Mouse (Mus musculus) c-Kit-positive CD71-negative TER-119-negative erythroid progenitor cells, embryonic 14.5 days (primary cell): Measurements from ENCODE around the gene Tmem106b.

Experiments used
- DNase-seq: peaks from one replicate; pipeline ENCODE4 v3.0.0-alpha.2; 2013; ENCODE audit warnings: low read depth

The Tmem106b gene

GRCm38 (mm10) chr6:13069302-13070146, at the start of gene Tmem106b:
Gene Tmem106b (plus strand): TSS chr6:13069759.
- peak; percentile 91 for DNase-seq

DNA sequence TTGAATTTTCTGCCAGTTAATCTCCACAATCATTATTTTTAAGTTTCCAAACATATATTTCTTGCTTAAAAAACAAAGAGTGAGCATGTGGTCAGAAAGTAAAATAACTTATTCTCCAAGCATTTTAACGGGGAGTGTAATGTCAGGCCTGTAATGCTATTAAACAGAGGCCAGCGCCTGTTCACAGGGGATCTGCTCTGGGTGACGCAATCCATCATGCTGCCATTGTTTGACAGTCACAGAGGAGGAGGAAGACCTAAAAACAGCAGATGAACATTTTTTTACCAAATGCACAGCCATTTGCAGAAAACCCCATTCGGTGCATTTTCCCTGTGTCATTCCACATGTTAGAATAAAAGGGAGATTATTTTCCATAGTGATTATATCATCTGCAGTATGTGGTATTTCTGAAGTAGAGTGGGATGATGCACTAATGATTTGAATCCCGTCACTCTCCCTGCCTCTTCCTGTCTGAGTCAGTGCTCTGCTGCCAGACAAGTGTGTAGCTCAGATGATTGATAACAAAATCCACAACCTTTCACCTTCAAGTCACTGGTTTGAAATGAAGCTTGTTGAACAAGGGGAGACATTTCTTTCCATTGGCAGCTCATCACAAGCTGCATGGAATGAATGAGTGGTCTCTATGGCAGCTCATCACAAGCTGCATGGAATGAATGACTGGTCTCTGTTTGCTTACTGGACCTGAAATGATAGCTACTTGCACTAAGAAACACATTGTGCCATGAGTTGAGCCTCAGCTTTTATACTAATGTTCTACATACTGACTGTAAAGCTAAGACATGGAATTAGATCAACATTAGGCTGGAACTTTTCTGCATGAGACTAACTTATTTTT, 48.1 kb upstream of the Tmem106b start:
- no peak for DNase-seq

DNA sequence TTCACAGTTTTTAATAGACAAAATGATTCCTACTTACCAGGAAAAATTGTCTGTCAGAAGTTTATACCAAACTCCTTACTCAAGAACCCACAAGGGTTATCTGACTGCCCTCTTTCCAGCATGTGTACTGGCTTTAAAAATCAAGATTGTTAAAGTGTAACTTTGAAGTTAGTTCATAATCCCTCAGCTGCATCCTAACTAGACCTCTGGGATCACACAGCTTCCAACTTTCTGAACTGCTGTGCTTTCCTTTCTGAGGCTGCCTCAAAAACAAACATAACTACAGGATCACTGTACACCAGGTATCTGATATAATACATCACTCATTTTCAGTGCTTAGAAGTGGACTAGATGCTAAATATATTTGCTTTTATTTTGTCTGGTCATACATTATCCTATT, 39.0 kb upstream of the Tmem106b start:
- no peak for DNase-seq

- no peak for DNase-seq
Measured at GRCm38 (mm10) chr6:13030961-13031360, 38.6 kb upstream of the Tmem106b start.

DNA sequence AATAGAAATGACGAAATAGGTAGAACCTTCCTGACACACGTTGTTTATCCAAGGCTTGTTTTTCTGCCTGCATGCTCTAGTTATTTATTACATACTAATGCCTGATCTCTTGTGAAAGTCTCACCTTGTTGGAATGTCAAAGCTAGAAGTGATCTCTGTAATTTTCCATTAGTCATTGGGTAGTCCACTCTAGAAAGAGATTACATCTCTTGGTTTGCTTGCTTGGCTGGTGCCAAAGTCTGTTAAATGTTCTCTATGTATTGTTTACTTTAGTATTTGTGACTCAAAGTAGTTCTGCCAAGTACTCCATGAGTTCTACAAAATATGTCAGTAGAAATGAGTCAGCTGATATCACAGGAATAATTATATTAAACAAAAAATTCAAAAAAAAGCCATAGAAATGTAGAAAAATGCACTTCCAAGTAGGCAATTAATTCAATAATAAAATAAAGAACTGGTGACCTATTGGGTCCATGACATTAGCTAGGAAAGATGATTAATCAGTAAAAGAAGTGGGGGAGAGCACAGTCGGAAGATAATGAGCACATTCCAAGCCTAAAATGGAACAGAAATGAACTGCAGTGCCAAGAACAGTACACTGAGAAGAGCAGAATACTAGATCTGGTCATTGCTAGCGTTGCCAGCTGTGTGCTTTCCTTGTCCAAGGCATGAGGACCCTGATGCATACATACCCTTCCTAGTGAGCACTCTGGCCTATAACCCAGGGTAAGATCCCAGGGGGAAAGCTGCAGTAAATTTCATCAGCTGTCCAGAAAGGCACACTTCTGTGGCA, 17.0 kb upstream of the Tmem106b start:
- DNase-seq, result no peak

- DNase-seq, result no peak
Measured at GRCm38 (mm10) chr6:13061276-13062039, 8.1 kb upstream of the Tmem106b start.

DNA sequence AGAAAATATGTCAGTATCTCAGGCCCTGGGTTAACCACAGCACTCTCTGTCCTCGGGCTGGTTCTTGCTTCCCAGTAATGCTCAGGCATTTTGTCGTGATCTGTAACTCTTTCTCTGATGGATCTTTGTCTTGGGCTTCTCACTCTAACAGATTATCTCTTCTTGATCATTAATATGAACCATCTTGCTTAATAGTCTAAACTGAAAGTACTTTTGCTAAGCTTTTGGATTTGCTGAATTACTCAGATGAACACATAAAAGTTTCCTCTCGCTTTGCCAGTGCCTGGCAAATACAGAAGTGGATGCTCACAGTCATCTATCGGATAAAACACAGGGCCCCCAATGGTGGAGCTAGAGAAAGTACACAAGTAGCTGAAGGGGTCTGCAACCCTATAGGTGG, 7.5 kb upstream of the Tmem106b start:
- no peak for DNase-seq

- no peak for DNase-seq
Measured at GRCm38 (mm10) chr6:13062691-13063255, 6.8 kb upstream of the Tmem106b start.

DNA sequence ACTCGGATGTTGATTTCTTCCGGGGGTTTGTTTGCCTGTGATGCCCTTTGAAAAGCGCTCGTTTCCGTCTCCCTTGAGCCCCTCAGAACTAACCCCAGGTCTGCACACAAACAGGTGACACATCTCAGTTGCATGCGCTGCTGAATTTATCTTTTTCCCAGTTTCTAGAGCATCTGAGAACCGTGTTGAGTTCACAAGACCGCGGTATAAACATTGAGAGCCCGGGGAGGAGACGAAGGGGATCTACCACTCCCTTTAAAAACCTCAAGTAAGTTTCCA, 527 bp downstream of the Tmem106b start:
- no peak for DNase-seq

GRCm38 (mm10) chr6:13070485-13070884, 926 bp downstream of the Tmem106b start:
- DNase-seq, result peak; percentile 5

DNA sequence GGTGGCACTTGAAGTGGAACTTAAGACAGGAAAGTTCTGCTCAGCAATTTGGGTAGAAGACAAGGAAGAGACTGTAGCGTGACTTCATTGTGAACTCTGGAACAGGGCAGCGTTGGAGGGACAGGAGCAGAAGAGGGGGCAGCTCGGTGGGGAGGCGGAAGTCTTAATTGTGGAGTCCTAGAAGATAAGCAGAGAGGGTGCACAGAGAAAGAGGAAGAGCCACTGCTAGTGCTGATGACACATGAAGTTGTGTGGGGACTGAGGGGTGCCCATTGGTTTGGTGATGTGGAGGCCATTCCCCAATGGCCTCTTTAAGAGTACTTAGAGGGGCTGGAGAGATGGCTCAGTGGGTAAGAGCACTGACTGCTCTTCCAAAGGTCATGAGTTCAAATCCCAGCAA, 3.5 kb downstream of the Tmem106b start:
- DNase-seq, result no peak

DNA sequence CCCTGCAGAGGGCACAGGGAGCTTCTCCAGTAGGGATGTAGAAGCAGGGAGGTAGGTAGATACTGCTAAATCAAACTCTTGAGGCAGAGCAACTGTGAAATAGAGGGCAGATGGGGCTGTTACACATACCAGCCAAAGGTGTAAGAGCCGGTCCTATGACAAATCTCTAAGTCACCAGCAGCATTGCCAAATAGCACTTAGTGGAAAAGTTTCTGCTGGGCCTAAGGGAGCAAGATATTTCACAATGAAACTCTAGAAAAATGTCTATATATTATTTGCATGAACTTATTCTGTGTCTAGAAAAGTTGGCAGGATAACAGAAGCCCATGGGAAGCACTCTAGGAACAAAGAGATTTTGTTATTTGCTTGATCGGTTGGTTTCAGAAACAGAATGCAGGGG, 4.3 kb downstream of the Tmem106b start:
- no peak for DNase-seq

- no peak for DNase-seq
Measured at GRCm38 (mm10) chr6:13082881-13083280, 13.3 kb downstream of the Tmem106b start.

DNA sequence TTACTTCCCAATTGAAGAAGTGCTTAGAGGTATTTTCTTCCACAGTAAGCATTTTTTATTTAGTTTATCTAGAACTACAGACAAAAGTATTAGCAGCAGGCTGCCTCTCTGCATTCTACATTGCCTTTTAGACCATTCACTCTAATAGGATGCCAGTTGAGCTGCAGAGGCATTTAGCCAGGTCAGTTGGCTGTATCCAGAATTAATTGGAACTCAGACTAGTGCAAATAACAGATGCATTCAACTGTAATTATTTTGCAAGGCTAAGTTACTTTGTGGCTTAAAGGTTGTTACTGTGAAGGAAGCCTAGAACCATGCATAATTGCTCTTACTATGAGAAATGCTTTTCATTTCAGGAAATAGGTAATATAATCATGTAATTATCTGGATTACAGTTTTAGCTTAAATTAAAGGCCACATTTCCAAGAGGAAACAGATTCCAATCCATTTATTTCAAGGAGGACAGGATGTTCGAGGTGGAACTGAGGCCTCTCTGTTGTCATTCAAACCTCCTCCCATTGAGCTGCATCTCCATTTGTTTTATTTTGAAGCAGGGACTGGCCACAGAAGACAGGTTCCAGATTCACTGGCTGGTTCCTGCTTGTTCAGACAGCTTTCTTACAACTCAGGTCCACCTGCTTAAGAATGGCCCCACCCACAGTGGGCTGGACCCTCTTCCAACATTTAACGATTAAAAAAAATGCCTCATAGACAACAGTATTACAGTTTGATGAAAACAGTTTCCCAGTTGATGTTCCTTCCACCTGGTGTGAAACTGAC, 27.3 kb downstream of the Tmem106b start:
- DNase-seq, result no peak

- DNase-seq, result no peak
Measured at GRCm38 (mm10) chr6:13100137-13100536, 30.6 kb downstream of the Tmem106b start.

- no peak for DNase-seq
Measured at GRCm38 (mm10) chr6:13108662-13109061, 39.1 kb downstream of the Tmem106b start.

- DNase-seq, result no peak
Measured at GRCm38 (mm10) chr6:13137255-13137654, 67.7 kb downstream of the Tmem106b start.
